Mouse (Mus musculus): ENCODE results near the gene Col26a1. TPM values are rescaled to one million over a fixed set of nuclear protein-coding genes. Genes with fewer than 3 reads are reported as not detected.

The Col26a1 gene
- polyA plus RNA-seq, 1 experiment from 2014 or later = 1.6 TPM

DNA sequence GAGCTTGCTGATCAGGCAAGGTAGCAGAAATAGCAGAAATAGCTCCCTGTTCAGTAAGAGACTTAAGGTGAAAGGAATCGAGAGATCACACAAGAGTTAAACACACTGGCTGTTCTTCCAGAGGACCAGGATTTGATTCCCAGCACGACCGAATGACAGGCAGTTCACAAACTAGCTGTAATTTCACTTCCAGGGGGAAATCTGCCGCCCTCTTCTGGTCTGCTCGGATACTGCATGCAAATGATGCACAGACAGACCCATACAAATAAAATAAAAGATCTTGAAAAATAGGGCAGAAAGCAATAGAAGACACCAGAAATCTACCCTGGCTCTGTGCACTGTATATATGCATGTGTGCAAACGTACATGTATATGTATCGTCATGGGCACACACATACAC is 22.6 kb upstream of the Col26a1 start:
- Histone ChIP-seq H3K27me3 (replicated peaks; ENCODE audit: insufficient read depth, low read length) (no peaks in the 10 kb centered on the region), H3K4me2 (replicated peaks; ENCODE audit: low read depth, low read length) (no peak overlapping the region), H3K4me1 (ENCODE audit: insufficient read depth, low read depth, low read length) (0 out of 2 replicates have a peak, but pooled peaks cover 7% of the 10 kb centered on the region), H3K9me3 (ENCODE audit: low read length) (no peaks in the 10 kb centered on the region), H3K36me3 (ENCODE audit: insufficient read depth, low read length) (no peaks in the 10 kb centered on the region), H3K9ac (replicated peaks; ENCODE audit: low read depth) (no peak overlapping the region), H3K27ac (ENCODE audit: low read length) (no peak overlapping the region), H3K4me3 (ENCODE audit: low read depth, low read length) (no peak overlapping the region)
- ATAC-seq (no peak), DNase-seq (ENCODE audit: low spot score) (no peak)
- WGBS = 47% methylated on average over 7 of the region's 7 CpGs
- TF ChIP-seq EP300 (IDR thresholded peaks at IDR 0.05) = no peak
- peak; percentile 54 for TF ChIP-seq CTCF (IDR thresholded peaks at IDR 0.05)

- ATAC-seq (no peak), DNase-seq (ENCODE audit: low spot score) (no peak)
- Histone ChIP-seq H3K4me3 (ENCODE audit: low read depth, low read length) (no peak overlapping the region), H3K4me1 (ENCODE audit: insufficient read depth, low read depth, low read length) (0 out of 2 replicates have a peak, but pooled peaks cover 7% of the 10 kb centered on the region), H3K27ac (ENCODE audit: low read length) (no peak overlapping the region), H3K27me3 (replicated peaks; ENCODE audit: insufficient read depth, low read length) (no peaks in the 10 kb centered on the region), H3K9me3 (ENCODE audit: low read length) (no peaks in the 10 kb centered on the region), H3K36me3 (ENCODE audit: insufficient read depth, low read length) (no peaks in the 10 kb centered on the region), H3K9ac (replicated peaks; ENCODE audit: low read depth) (no peak overlapping the region), H3K4me2 (replicated peaks; ENCODE audit: low read depth, low read length) (no peak overlapping the region)
- no peak for TF ChIP-seq EP300 (IDR thresholded peaks at IDR 0.05)
- no peak for TF ChIP-seq CTCF (IDR thresholded peaks at IDR 0.05)
- WGBS = 43% methylated on average over 3 of the region's 3 CpGs
These were observed 21.6 kb upstream of the Col26a1 start for GRCm38 (mm10) chr5:136904621-136905020.

GRCm38 (mm10) chr5:136895529-136895963 is 12.5 kb upstream of the Col26a1 start:
- Histone ChIP-seq H3K27me3 (replicated peaks; ENCODE audit: insufficient read depth, low read length) (no peaks in the 10 kb centered on the region), H3K4me2 (replicated peaks; ENCODE audit: low read depth, low read length) (no peak overlapping the region), H3K27ac (ENCODE audit: low read length) (no peak overlapping the region), H3K36me3 (ENCODE audit: insufficient read depth, low read length) (no peaks in the 10 kb centered on the region), H3K4me1 (ENCODE audit: insufficient read depth, low read depth, low read length) (no peaks in the 10 kb centered on the region), H3K9me3 (ENCODE audit: low read length) (no peaks in the 10 kb centered on the region), H3K9ac (replicated peaks; ENCODE audit: low read depth) (no peak overlapping the region), H3K4me3 (ENCODE audit: low read depth, low read length) (no peak overlapping the region)
- no peak for DNase-seq (ENCODE audit: low spot score)
- ATAC-seq = no peak
- no peak for TF ChIP-seq EP300 (IDR thresholded peaks at IDR 0.05)
- TF ChIP-seq CTCF (IDR thresholded peaks at IDR 0.05) = peak; percentile 36; the same call in 1 of the 2 replicates
- 45% methylated on average over 10 of the region's 10 CpGs for WGBS

DNA sequence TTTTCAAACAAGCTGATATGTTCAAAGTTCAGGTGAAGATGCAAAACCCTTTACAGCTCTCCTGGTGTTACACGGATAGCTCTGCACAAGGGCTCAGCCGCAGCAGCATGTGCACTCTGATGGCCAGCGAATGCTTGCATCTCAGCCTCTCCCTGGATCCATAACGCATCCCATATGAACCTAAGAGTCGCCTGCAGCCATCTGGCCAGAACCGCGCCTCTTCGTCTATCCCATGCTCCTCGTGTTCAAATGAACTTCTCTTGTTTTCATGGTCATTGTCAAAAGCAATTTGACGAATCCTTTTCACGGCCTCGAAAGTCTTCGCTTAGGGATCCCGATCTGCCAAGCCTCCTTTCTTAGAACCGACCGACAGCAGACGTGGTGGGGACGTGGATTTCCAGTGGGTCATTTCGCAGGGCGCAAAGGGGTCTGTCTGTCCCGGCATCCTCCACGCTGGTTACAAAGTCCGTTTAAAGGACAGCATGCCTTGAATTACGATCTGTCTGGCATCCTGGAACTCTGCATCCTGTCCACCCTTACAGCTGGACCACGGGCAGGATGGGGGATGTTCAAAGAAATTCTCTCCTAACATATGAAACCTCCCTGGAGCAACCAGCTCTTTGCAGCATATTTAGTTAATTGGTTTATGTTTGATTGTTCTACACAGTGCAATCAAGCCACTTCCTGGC is 12.0 kb upstream of the Col26a1 start:
- Histone ChIP-seq H3K27ac (ENCODE audit: low read length) (no peak overlapping the region), H3K9me3 (ENCODE audit: low read length) (no peaks in the 10 kb centered on the region), H3K4me3 (ENCODE audit: low read depth, low read length) (no peak overlapping the region), H3K4me1 (ENCODE audit: insufficient read depth, low read depth, low read length) (no peaks in the 10 kb centered on the region), H3K9ac (replicated peaks; ENCODE audit: low read depth) (no peak overlapping the region), H3K36me3 (ENCODE audit: insufficient read depth, low read length) (no peaks in the 10 kb centered on the region), H3K4me2 (replicated peaks; ENCODE audit: low read depth, low read length) (no peak overlapping the region), H3K27me3 (replicated peaks; ENCODE audit: insufficient read depth, low read length) (no peaks in the 10 kb centered on the region)
- DNase-seq (ENCODE audit: low spot score) (no peak), ATAC-seq (no peak)
- TF ChIP-seq EP300 (IDR thresholded peaks at IDR 0.05) (no peak), CTCF (IDR thresholded peaks at IDR 0.05) (no peak)
- WGBS = 46% methylated on average over 25 of the region's 25 CpGs

DNA sequence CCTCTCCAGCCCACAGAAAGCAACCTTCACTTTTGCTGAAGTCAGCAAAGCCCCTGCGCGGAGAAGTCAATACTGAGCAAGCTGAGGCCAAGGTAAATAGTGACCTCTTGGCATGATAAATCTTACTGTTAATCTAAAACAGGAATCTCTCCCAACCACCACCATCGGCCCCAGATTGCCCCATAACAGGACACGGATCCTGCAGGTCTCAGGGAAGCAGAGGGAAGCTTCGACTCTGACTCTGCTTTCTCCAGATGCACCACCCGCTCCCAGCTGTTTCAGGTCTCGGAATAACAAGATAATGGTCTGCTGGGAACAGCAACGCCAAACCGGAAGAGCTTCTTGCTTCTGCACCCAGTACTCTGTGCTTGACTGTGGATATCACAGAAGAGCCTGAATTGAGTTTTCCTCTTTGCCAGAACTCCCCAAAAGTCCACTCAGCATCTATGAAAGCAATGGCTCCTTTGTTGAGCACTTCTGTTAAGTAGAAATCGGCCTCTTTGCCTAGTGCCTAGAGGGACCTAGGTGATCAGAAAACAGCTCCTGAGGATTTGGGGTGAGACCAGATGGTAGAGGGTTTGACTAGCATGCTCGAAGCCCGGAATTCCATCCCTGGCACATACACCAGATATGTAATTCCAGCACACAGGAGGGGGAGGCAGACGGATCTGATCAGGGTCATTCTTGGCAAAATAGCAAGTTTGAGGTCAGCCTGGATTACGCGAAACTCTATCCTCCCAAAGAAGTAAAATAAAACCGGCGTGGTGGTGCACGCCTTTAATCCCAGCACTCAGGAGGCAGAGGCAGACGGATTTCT is 5.7 kb upstream of the Col26a1 start:
- Histone ChIP-seq H3K36me3 (ENCODE audit: insufficient read depth, low read length) (no peaks in the 10 kb centered on the region), H3K27ac (ENCODE audit: low read length) (no peak overlapping the region), H3K27me3 (replicated peaks; ENCODE audit: insufficient read depth, low read length) (peaks cover 6% of the 10 kb centered on the region; the same call in 1 of the 2 replicates), H3K4me2 (replicated peaks; ENCODE audit: low read depth, low read length) (0 out of 2 replicates have a peak overlapping the region, but pooled peaks have one; percentile 2), H3K4me1 (ENCODE audit: insufficient read depth, low read depth, low read length) (no peaks in the 10 kb centered on the region), H3K9ac (replicated peaks; ENCODE audit: low read depth) (no peak overlapping the region), H3K4me3 (ENCODE audit: low read depth, low read length) (no peak overlapping the region), H3K9me3 (ENCODE audit: low read length) (no peaks in the 10 kb centered on the region)
- DNase-seq (ENCODE audit: low spot score) (no peak), ATAC-seq (no peak)
- 50% methylated on average over 19 of the region's 19 CpGs for WGBS
- TF ChIP-seq CTCF (IDR thresholded peaks at IDR 0.05) (no peak), EP300 (IDR thresholded peaks at IDR 0.05) (no peak)

GRCm38 (mm10) chr5:136886957-136887356 is 3.9 kb upstream of the Col26a1 start:
- Histone ChIP-seq H3K9ac (replicated peaks; ENCODE audit: low read depth) (no peak overlapping the region), H3K4me2 (replicated peaks; ENCODE audit: low read depth, low read length) (no peak overlapping the region), H3K4me3 (ENCODE audit: low read depth, low read length) (no peak overlapping the region), H3K27me3 (replicated peaks; ENCODE audit: insufficient read depth, low read length) (peaks cover 23% of the 10 kb centered on the region), H3K4me1 (ENCODE audit: insufficient read depth, low read depth, low read length) (no peaks in the 10 kb centered on the region; the same call in 1 of the 2 replicates), H3K27ac (ENCODE audit: low read length) (no peak overlapping the region), H3K36me3 (ENCODE audit: insufficient read depth, low read length) (no peaks in the 10 kb centered on the region), H3K9me3 (ENCODE audit: low read length) (no peaks in the 10 kb centered on the region)
- no peak for TF ChIP-seq CTCF (IDR thresholded peaks at IDR 0.05)
- no peak for TF ChIP-seq EP300 (IDR thresholded peaks at IDR 0.05)
- DNase-seq (ENCODE audit: low spot score) (no peak), ATAC-seq (no peak)
- WGBS = 29% methylated on average over 7 of the region's 7 CpGs

All from lung, postnatal 0 days (tissue).